Mouse (Mus musculus) cerebellum, postnatal 25 days (tissue): ENCODE measurements around the gene Tox2.

ENCODE experiments used
- DNase-seq, 2 experiments: peaks; one replicate each; pipeline ENCODE4 v3.0.0; 2021; ENCODE audit warnings: mixed read lengths in 2 of 2

Tox2 gene

DNA sequence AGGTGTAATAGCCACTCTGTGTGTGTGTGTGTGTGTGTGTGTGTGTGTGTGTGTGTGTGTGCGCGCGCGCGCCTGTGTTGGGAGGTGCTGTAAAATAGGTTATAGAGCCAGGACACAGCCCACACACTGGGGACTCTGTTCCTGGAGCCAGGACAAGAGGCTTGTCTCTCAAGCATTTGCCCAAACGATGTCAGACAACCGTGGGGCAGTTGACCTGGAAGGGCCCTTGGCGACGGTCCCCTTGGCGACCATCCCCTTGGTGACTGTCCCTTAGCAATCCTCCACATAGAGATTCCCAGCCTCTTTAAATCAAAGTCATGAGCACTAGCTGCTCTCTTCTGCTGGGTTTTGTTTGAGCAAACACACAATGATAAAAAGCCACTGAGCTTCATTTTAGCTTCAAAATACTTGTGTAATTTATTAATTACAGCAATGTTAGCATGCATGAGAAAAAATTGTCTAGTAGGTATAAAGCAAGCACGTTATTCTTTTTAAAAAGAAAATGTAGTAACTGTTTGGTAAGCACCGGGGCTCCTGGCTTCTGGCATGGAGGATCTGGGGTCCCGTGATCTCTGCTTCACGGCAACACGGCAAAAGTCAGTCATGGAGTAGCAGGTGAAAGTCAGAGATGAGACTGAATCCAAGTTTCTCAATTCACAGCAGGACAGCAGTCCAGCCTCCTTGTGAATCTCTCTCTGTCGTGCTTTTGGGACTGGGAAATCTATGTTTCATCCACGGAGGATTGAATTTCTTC lies 3.0 kb downstream of the Tox2 start:
- peak in 1 of 2 experiments; percentile 33 for DNase-seq

DNA sequence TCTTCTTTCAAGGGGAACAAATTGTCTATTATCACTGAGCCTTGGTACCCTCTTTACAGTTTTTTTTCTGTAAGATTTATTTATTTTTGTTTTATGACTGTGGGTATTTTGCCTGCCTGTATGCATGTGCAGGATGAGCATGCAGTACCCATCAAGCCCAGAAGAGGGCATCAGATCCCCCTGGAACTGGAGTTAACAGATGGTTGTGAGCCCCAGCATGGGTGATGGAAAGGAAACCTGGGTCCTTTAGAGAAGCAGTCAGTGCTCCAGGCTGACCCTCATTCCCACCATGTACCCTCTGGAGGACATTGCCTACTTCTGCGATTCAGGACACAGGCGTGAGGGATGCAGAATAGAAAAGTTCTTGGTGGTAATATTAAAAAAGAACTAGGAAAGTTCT lies 4.4 kb downstream of the Tox2 start:
- no peak for DNase-seq

DNA sequence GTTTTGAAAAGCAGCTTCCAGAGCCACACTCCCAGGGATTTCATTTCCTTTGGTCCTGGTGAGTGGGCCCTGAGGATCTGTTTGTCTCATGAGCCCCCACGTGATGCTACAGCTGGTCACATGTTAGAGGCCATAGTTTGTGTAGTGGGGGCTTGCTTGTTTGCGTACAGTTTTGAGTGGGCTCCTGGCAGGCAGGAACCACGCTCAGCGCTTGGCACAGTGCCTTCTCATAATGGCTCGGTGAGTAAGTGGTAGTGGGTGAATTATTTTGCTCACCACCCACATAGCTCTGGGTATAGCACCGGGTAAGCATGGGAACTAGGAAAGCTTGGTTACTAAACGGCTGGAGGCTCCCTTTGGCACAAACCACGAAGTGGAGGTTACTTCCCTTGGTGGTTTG lies 6.2 kb downstream of the Tox2 start:
- DNase-seq: no peak

DNA sequence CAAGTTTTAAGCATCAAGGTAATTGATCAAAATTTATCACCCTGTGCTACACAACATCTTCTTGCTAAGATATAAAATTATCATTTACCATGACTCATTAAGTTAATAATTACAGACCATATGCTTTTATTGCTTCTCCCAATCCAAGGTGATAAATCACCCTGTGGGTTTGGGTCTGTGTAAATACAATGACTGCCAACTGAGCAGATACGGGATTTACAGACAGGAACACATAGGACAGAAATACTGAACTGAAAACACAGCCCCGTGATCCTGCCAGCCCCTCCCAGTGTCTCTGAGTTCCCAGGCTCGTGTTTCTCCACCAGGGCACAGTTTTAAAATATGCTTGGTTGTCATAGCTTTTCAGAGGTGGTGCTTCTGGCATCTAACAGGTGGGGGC lies 10.2 kb downstream of the Tox2 start:
- DNase-seq: no peak

DNA sequence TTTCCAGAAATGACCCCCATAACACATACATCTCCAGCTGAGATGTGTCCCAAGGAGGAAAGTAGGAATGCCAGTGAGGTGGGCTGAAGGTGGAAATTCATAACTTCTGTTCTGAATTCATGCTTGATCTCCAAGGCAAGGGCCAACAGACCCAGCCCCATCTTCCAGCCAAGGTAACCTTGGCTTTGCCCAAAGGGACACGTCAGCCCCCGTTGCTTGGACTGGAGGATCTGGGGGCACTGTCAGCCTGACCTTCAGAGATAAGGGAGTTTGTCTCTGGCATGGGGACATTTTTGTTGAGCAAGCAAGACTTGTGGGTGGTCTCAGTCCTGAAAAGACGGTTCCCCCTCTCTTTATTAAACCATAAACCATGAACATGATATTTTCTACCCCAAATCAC lies 15.2 kb downstream of the Tox2 start:
- DNase-seq: no peak

DNA sequence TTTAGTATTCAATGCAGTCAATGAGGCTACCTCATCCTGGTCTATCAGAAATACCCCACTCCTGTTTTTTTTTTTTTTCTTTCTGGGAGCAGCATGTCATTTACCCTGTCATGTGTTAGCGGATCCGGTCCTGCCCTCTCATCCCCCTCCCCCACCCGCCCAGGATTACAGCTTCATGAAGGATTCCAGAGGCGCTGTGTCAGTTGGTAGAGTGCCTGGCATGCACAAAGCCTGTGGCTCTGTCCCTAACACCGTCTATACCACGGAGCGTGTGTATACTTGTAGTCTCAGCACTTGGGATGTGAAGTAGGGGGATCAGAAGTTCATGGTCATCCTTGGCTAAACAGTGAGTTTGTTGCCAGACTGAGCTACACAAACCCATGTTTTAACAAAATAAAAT lies 15.6 kb downstream of the Tox2 start:
- no peak for DNase-seq

DNA sequence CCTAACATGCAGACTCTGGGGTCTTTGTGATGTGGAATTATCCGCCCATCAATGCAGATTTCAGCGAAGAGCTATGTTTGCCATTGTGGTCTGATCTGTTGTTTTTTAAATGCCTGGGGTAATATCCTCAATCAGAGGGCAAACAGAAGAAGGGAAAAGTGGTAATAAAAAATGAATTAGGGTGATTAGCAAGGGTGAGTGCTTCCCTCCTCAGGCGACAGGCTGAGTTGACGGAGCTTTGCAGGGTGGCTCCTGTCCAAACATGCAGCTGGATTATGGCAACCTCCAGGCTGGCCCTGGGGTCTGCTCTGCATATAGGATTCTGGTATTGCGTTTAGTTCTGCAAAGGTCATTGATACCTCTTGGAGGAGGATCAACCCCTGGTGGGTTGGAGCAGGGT lies 16.5 kb downstream of the Tox2 start:
- no peak for DNase-seq

DNA sequence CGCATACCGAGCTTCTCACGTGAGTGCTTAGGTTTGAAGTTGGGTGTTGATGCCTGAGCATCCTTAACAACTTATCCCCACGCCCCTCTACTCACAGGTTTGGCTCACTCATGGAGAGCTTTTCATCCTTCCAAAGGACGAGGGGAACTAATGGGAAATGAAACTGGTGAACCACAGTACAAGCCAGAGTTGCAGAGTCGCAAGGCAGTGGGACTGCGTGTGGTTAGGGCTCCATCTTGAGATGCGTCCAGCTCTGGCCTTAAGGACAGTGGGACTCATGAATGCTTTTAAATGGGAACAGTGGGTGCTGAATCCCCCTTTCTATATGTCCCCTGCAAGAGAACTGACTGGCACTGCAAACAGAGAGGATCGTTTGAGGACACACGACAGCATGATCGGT lies 17.8 kb downstream of the Tox2 start:
- DNase-seq: no peak

DNA sequence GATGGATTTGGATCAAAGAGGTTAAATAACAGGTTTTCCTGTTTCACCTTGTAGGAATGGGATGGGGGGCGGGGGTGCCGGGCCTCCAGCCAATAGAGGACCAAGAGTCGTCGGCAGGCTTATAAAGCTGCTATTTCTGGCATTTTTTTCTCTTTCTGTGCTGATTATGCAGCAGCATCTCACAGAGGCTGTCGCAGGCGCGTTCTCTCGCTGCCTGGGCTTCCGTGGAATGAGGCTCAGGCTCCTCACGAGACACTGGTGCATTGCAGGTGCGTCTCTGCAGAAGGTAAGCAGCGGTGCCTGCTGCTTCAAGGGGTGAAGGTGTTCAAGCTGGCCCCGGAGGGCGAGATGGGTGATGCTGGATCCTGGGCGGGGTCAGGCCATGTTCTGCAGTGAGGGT lies 22.4 kb downstream of the Tox2 start:
- DNase-seq: no peak

DNA sequence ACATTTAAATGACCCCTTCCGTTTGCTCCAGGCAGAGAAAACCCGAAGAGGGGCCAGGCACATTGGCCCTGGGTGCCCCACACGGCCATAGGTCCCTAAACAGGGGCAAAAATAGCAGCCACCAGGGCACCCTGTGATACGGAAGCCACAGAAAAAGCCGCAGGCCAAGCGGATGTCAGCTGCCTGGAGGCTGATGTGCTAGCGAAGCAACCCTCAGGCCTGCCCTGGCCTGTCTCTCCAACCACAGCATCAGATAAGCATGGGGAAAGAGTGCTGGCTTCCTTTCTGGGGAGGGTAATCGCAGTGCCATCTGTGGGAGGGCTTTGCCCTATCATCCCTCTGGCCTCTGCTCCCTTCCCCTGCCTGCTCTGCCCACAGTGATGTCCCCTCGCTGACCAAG lies 26.1 kb downstream of the Tox2 start:
- DNase-seq: no peak

DNA sequence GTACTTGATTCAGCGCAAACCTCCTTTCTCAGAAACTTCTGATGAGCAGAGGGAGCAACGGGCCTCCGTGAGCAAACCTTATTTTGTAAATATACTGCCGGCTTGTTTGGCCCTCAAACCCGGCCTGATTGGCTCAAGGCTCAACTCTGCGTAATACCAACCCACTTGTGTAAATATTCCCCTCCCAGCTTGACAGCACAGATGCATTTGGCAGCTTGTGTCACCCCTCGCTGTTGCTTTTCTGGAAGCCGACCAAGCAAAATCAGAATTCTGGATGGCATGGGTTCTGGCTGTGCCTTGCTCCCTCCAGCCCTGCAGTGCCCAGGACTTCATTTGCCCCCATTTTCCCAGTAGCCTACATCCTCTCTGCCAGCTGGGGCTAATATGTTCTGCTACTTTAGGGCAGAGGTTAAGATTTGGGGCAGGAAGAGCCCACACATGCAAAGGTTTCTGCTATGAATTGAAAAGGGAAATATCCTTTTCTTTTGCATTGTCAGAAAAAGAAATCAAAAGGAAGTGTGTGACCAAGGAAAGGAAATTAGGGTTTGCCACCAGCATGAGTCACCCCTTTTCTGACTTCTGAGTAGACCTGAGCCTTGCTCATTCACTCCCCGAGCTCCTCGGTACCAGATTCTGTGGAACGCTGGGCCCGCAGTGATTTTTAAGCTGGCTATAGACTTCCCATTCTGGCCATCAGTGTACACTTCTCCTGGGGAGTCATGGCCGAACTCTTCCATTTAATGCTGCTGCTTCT lies 29.0 kb downstream of the Tox2 start:
- DNase-seq: peak; percentile 24 to 33

DNA sequence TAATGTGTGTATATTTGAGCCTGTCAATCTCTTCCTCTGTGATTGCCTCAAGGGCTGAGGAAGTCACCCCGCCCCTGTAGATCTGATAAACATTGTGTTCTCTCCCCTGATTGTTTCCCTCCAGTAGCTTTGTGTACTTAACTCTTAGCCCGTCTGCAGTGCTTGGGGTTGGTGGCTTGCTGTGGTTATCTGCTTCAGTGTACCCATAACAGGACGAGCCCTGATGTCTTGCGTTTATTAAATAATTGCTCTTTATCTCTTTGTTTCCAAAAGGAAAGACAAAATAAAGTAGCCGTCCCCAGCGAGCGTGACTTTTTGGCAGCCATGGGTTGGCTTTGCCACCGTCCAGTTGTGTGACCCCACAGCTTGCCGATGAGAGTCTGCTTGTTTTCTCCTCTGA lies 30.7 kb downstream of the Tox2 start:
- DNase-seq: no peak

DNA sequence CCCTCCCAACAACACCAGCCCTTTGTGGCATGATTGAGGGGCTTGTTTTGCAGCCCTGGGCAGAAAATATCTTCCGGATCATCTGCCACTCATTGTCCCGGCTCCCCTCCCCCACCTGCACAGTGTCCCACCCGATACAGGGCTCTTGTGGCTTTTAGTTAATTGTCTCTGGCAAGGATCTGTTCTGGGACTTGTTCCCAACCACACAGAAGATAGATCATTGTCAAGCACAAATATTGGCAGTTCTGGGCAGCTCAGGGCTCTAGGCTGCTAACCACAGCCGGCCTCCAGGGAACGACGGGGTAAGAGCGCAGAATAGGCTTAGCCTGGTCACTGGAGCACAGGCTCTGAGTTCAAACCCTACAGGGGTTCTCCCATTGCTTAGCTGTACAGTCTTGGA lies 33.1 kb downstream of the Tox2 start:
- no peak for DNase-seq

DNA sequence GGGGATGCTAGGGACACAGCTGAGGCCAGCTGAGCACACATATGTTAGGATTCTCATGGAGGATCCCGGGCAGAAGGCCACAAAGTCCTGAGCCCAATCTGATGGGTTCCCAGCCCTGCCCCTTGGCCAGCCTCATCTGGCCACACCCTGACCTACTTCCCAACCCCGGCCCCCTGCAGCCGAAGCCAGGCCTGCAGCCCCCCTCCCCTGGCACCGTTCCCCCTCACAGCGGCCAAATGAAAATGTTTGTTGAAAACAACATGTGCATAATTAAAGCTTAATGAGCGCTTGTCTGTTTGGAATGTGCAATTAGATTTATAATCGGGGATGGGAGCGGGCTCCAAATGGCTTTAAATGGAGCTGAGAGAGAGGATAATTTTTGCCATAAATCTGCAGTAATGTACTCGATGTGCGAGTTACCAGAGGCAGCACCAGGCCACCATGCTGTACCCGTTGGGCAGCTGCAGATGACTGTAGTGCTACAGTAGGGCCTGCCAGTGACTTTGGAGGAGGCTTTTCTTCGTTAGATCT lies 35.1 kb downstream of the Tox2 start:
- DNase-seq: no peak

DNA sequence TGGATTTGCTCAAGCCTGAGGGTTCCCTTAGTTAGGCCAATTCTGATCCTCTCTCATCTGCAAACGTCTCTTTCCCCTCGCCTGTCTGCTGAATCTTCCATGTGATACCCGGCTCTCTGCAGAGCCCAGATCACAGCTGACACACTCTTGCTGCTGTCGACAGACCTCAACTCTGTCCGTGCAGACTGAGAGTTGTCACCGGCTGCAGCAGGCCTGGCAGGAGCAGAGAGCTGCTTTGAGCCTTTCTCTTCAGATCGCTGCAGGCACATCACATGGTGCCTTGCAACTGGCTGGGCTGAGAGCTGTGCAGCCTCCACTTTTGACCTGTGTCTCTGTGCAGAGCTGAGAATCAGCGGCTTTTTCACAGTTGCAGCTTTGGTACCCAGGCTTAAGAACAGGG lies 37.0 kb downstream of the Tox2 start:
- DNase-seq: no peak

DNA sequence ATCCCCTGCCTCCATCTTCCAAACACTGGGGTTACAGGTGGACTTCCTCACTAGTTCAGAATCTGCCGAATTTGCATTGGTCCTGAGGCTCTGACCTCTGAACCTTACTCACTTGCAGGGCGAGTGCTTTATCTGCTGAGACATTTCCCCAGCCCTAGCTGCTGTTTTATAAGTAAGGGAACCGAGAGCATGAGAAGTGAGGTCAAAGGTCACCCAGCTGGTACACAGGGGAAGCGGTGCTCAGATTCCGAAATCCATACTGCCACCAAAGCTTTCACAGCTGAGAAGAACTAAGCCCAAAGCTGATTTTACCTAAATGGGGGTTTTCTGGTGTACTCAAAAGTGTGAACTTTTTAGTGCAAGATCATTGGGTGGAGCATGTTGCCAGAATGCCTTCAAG lies 38.9 kb downstream of the Tox2 start:
- DNase-seq: no peak

DNA sequence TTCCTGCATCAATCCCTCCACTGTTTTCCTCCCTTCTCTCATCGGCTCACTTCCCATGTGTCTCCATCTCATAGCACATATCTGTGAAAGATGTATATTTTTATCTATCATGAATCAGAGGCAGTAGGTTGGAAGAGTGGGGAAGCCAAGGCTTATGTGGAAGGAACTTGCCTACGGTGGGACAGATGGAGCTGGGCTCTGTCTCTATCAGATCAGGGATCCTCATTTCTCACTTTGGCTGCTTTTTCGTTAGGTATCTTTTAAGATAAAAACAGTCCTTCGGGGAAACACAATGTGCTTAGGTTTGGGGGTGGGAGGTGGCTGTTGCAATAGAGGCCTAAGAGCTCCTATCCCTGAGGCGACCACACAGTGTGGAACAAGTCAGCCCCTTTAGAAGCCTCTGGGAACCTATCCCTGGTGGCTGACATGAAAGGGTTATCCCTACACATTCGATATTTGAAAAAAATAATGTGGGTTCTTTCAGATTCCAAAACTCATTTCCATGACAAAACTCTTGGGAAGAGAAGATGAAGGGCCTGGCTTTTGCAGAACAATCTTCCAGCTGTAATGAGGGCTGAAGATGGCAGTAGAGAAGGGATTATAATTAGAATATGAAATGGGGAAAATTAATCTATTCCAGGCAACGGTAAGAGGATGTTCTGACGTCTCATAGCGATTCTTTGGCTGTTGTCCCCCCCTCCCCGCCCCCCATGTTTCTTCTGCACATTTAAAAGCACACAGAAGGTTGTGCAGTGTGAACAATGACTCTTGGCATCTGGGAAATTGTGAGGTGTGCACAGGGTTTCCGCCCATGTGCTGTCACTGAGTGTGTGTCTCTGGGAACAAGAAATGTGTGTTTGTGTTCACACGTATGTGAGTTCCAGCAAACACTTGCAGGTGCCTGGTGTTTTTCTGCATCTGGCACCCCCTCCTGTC lies 41.3 kb downstream of the Tox2 start:
- no peak for DNase-seq

DNA sequence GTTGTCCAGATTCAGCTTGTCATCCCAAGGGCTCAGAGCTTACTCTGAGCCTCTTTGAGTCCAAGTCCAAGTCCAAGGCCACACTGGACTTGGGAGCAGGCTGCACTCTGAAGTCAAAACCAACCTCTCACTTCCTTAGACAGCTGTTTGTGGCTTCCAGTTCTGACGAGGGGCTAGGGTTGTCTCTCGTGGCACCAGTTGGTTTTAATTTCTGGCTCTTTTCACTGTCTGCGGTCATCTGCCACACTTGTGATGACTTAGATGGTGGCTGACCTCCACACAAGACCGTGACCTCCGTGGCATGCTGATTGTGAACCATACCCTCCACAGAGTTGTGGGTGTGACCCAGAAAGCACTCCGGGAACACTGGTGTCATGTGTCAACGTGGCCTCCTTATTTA lies 46.0 kb downstream of the Tox2 start:
- DNase-seq: no peak

DNA sequence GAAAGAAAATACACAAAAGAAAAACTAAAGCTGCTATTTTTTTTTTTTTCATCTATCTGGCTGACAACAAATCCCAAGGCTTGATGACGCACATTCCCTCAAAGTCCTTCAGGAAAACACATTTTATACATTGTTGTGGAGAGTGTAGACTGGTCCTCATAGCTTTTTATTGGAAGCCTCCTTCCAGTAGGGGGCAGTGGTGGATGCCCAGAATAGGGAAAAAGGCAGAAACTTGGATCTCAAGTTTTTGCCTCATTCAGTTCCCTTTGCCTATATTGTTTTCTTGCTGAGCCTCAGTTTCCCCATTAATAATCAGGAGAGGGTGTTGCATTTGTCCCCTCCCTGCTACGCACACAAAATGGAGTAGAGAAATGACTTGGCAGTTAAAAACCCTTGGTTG lies 49.7 kb downstream of the Tox2 start:
- no peak for DNase-seq

DNA sequence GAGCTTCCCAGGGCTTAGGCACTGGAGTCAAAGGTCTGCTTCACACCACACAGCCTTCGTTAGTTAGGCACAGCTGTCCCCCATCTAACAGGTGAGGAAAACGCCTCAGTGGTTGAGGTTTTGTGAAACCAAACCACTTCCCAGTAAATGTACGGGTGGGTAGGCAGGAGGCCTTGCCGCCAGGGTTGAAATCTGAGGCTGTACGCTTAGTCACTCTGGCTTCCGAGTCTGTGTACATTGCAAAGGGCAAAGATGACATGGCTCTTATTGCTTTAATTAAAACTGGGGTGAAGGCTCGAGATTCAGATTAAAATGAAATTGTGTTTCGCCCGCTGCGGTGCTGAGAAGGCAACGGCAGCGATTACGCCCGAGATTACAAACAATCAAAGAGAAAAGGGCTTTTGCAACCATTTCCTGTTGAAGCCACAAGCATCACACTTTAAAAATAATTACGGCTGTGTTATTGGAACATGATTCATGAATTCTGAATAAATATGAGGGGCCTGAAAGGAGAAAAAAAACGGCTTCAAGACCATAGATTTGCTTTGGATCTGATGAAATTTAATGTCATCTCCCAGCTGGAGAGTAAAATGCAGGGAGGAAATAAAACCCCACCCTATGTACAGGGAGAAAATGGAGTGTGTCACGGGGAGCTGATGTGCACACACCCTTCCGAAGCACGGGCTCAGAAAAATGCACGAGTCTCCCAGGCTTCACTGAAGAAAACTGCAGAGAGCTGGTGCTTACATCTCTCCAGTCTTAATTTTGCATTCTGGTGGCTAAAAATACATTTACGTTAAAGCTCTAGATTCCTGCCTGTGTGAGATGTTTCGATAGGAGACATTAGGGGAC lies 50.5 kb downstream of the Tox2 start:
- DNase-seq: no peak

DNA sequence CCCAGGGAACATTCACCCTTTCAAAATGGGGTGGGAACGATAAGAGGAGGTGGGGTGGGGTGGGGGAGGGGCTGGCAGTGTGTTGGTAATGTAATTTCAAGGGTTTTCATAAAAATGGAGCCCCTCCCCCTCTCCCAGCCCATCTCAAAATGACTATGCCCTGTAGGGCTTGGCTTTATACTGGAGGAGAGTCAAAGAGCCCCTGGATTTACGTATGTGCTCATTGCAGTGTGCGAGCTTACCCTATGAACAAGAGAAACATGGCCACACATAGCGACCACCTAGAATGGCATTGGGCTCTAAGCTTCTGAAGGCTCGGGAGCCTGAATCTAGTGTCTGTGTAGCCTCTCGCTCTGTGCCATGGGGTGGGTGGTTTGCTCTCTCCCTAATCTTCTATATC lies 51.3 kb downstream of the Tox2 start:
- no peak for DNase-seq

DNA sequence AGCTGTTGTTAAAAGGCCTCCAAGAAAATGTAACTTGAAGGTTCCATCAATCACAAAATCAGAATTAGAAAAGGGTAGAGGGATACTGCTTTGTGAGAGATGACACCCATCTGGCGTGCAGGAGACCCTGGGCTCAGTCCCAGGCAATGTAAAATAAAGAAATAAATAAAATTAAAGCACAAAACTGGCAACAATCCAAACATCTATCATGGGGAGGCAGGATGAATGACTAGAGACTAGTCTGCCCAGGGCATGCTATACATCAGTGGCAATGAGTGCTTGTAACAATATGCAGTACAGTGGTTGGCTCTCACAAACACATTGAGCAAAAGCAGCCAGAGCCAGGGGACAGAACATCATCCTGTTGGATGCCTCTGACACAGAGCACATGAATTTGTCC lies 53.8 kb downstream of the Tox2 start:
- no peak for DNase-seq
